Mouse (Mus musculus) midbrain, embryonic 12.5 days (tissue): ENCODE measurements around the gene Nbas. TPM values are rescaled to one million over a fixed set of nuclear protein-coding genes. Genes with fewer than 3 reads are reported as not detected.

Experiments used
- ATAC-seq: fragments of 200-750 bp; cut with Nextera tagmentation; 2 replicates; pipeline ENCODE4 v1.8.0; 2017; ENCODE audit warnings: low read depth, moderate TSS enrichment, moderate library complexity; ENCODE audit not compliant: low FRiP score
- H3K27ac ChIP-seq: fragments of 300-500 bp; sonication (generic); replicated peaks from 2 replicates; pipeline ENCODE4 v1.5.1; 2016; ENCODE audit warnings: mild to moderate bottlenecking
- H3K27me3 ChIP-seq: fragments of 300-500 bp; sonication (generic); 2 replicates; pipeline ENCODE4 v1.6.1; 2016; ENCODE audit warnings: mild to moderate bottlenecking
- H3K36me3 ChIP-seq: fragments of 300-500 bp; sonication (generic); 2 replicates; pipeline ENCODE4 v1.6.1; 2016
- H3K4me1 ChIP-seq: fragments of 300-500 bp; sonication (generic); 2 replicates; pipeline ENCODE4 v1.6.1; 2016
- H3K4me2 ChIP-seq: fragments of 300-500 bp; sonication (generic); replicated peaks from 2 replicates; pipeline ENCODE4 v1.6.1; 2016; ENCODE audit warnings: mild to moderate bottlenecking, moderate library complexity
- H3K4me3 ChIP-seq: fragments of 300-500 bp; sonication (generic); 2 replicates; pipeline ENCODE4 v1.5.1; 2016; ENCODE audit warnings: mild to moderate bottlenecking
- H3K9ac ChIP-seq: fragments of 300-500 bp; sonication (generic); replicated peaks from 2 replicates; pipeline ENCODE4 v1.6.1; 2016; ENCODE audit warnings: mild to moderate bottlenecking, moderate library complexity
- H3K9me3 ChIP-seq: fragments of 300-500 bp; sonication (generic); 2 replicates; pipeline ENCODE4 v1.6.1; 2016; ENCODE audit warnings: mild to moderate bottlenecking
- WGBS: fragments of 180-500 bp; shearing (Covaris S2); methylation state at CpG from one replicate; pipeline ENCODE4 v1.1.7; 2016; 5-methylcytosine and 5-hydroxymethylcytosine counted together
- polyA plus RNA-seq: library from polyadenylated mRNA; unstranded; fragments of >200 nt; fragmentation: Nextera tagmentation; extraction: Ambion mirVana; gene quantifications from 2 replicates; pipeline ENCODE4 v1.2.1, GENCODE M21; 2016

Nbas gene
- polyA plus RNA-seq: 17.6 and 18.6 TPM in 2 replicates

GRCm38 (mm10) chr12:13268826-13269449, at the start of gene Nbas:
Nbas (plus strand) TSS chr12:13269133.
- Histone ChIP-seq H3K36me3 (no peaks in the 10 kb centered on the region), H3K27me3 (no peaks in the 10 kb centered on the region), H3K4me3 (peak within 1 kb of the TSS; percentile 69), H3K9ac (peak within 1 kb of the TSS; percentile 74), H3K4me1 (peaks cover 8% of the 10 kb centered on the region), H3K9me3 (no peaks in the 10 kb centered on the region), H3K4me2 (peak within 1 kb of the TSS; percentile 62), H3K27ac (peak within 1 kb of the TSS; percentile 63)
- ATAC-seq: peak; percentile 94
- WGBS: 3% methylated on average over 38 of the region's 38 CpGs

- no peak overlapping the region for H3K27ac ChIP-seq
- H3K27me3 ChIP-seq: no peaks in the 10 kb centered on the region
- no peak overlapping the region for H3K4me2 ChIP-seq
- peaks cover 4% of the 10 kb centered on the region; the same call in 1 of the 2 replicates for H3K4me1 ChIP-seq
- no peak overlapping the region for H3K9ac ChIP-seq
- no peak for ATAC-seq
- H3K4me3 ChIP-seq: no peak overlapping the region
- H3K9me3 ChIP-seq: no peaks in the 10 kb centered on the region
- H3K36me3 ChIP-seq: peaks cover 57% of the 10 kb centered on the region
Measured at GRCm38 (mm10) chr12:13242453-13242852, 26.5 kb upstream of the Nbas start.

GRCm38 (mm10) chr12:13248691-13249572, 20.0 kb upstream of the Nbas start, which contains the start of gene Ddx1:
Ddx1 (minus strand) TSS chr12:13249213.
- WGBS: 4% methylated on average over 59 of the region's 59 CpGs

GRCm38 (mm10) chr12:13249573-13249919, 19.4 kb upstream of the Nbas start:
- WGBS: 75% methylated on average over 3 of the region's 3 CpGs
- H3K27me3 ChIP-seq: no peaks in the 10 kb centered on the region
- H3K4me3 ChIP-seq: peak overlapping the region; percentile 68
- peak overlapping the region; percentile 54 for H3K4me2 ChIP-seq
- H3K36me3 ChIP-seq: peaks cover 5% of the 10 kb centered on the region
- peaks cover 13% of the 10 kb centered on the region for H3K4me1 ChIP-seq
- ATAC-seq: peak; percentile 38; the same call in 1 of the 2 replicates
- peak overlapping the region; percentile 85; the same call in 1 of the 2 replicates for H3K27ac ChIP-seq
- peak overlapping the region; percentile 90 for H3K9ac ChIP-seq
- no peaks in the 10 kb centered on the region for H3K9me3 ChIP-seq

More at GRCm38 (mm10) chr12:13248691-13249572, 20.0 kb upstream of the Nbas start, which contains the start of gene Ddx1:
- no peaks in the 10 kb centered on the region for H3K9me3 ChIP-seq
- H3K4me2 ChIP-seq: peak within 1 kb of the TSS; percentile 54
- peak within 1 kb of the TSS; percentile 85 for H3K27ac ChIP-seq
- H3K4me1 ChIP-seq: peaks cover 13% of the 10 kb centered on the region
- no peaks in the 10 kb centered on the region for H3K27me3 ChIP-seq
- peak within 1 kb of the TSS; percentile 68 for H3K4me3 ChIP-seq
- peak; percentile 93 for ATAC-seq
- peaks cover 11% of the 10 kb centered on the region for H3K36me3 ChIP-seq
- peak within 1 kb of the TSS; percentile 90 for H3K9ac ChIP-seq

- no peak overlapping the region for H3K4me3 ChIP-seq
- peaks cover 7% of the 10 kb centered on the region; the same call in 1 of the 2 replicates for H3K27me3 ChIP-seq
- no peak overlapping the region for H3K27ac ChIP-seq
- no peak for ATAC-seq
- no peaks in the 10 kb centered on the region for H3K4me1 ChIP-seq
- 66% methylated on average over 3 of the region's 3 CpGs for WGBS
- no peaks in the 10 kb centered on the region for H3K36me3 ChIP-seq
- no peak overlapping the region for H3K4me2 ChIP-seq
- no peak overlapping the region for H3K9ac ChIP-seq
- H3K9me3 ChIP-seq: no peaks in the 10 kb centered on the region
Measured at GRCm38 (mm10) chr12:13255068-13255467, 13.9 kb upstream of the Nbas start.

GRCm38 (mm10) chr12:13255701-13256100, 13.2 kb upstream of the Nbas start:
- Histone ChIP-seq H3K9me3 (no peaks in the 10 kb centered on the region), H3K27ac (no peak overlapping the region), H3K4me1 (no peaks in the 10 kb centered on the region), H3K4me2 (no peak overlapping the region), H3K27me3 (peaks cover 7% of the 10 kb centered on the region; the same call in 1 of the 2 replicates), H3K36me3 (no peaks in the 10 kb centered on the region), H3K9ac (no peak overlapping the region), H3K4me3 (no peak overlapping the region)
- WGBS: 90% methylated on average over 2 of the region's 2 CpGs
- ATAC-seq: no peak

- Histone ChIP-seq H3K4me2 (peak overlapping the region; percentile 38), H3K27me3 (no peaks in the 10 kb centered on the region), H3K4me3 (peak overlapping the region; percentile 69), H3K36me3 (no peaks in the 10 kb centered on the region), H3K27ac (no peak overlapping the region), H3K9ac (0 out of 2 replicates have a peak overlapping the region, but pooled peaks have one; percentile 15), H3K9me3 (no peaks in the 10 kb centered on the region), H3K4me1 (peaks cover 8% of the 10 kb centered on the region)
- WGBS: 52% methylated on average over 3 of the region's 3 CpGs
- ATAC-seq: peak; percentile 16
Measured at GRCm38 (mm10) chr12:13268412-13268811, 521 bp upstream of the Nbas start.

GRCm38 (mm10) chr12:13269570-13270390, 847 bp downstream of the Nbas start:
- Histone ChIP-seq H3K4me1 (peaks cover 8% of the 10 kb centered on the region), H3K4me3 (peak overlapping the region; percentile 69), H3K9ac (peak overlapping the region; percentile 74), H3K27me3 (no peaks in the 10 kb centered on the region), H3K27ac (no peak overlapping the region), H3K9me3 (no peaks in the 10 kb centered on the region), H3K4me2 (peak overlapping the region; percentile 62), H3K36me3 (peaks cover 6% of the 10 kb centered on the region; the same call in 1 of the 2 replicates)
- 45% methylated on average over 16 of the region's 16 CpGs for WGBS
- peak; percentile 32 for ATAC-seq

GRCm38 (mm10) chr12:13291453-13291852, 22.5 kb downstream of the Nbas start:
- H3K27ac ChIP-seq: no peak overlapping the region
- no peak overlapping the region for H3K4me2 ChIP-seq
- ATAC-seq: no peak
- H3K4me1 ChIP-seq: no peaks in the 10 kb centered on the region
- H3K9me3 ChIP-seq: no peaks in the 10 kb centered on the region
- H3K4me3 ChIP-seq: no peak overlapping the region
- H3K27me3 ChIP-seq: no peaks in the 10 kb centered on the region
- no peak overlapping the region for H3K9ac ChIP-seq
- WGBS: 84% methylated on average over 2 of the region's 2 CpGs
- peaks cover 17% of the 10 kb centered on the region for H3K36me3 ChIP-seq

GRCm38 (mm10) chr12:13293421-13293881, 24.5 kb downstream of the Nbas start:
- no peak for ATAC-seq
- no peaks in the 10 kb centered on the region for H3K27me3 ChIP-seq
- no peaks in the 10 kb centered on the region for H3K9me3 ChIP-seq
- no peak overlapping the region for H3K27ac ChIP-seq
- peaks cover 10% of the 10 kb centered on the region for H3K36me3 ChIP-seq
- H3K4me3 ChIP-seq: no peak overlapping the region
- no peak overlapping the region for H3K4me2 ChIP-seq
- no peaks in the 10 kb centered on the region for H3K4me1 ChIP-seq
- 83% methylated on average over 3 of the region's 3 CpGs for WGBS
- H3K9ac ChIP-seq: no peak overlapping the region

GRCm38 (mm10) chr12:13303037-13303436, 34.1 kb downstream of the Nbas start:
- Histone ChIP-seq H3K9ac (no peak overlapping the region), H3K4me3 (no peak overlapping the region), H3K27ac (no peak overlapping the region), H3K27me3 (no peaks in the 10 kb centered on the region), H3K4me2 (no peak overlapping the region), H3K4me1 (no peaks in the 10 kb centered on the region), H3K36me3 (peaks cover 5% of the 10 kb centered on the region; the same call in 1 of the 2 replicates), H3K9me3 (no peaks in the 10 kb centered on the region)
- 83% methylated on average over 3 of the region's 3 CpGs for WGBS
- ATAC-seq: no peak
